ENCODE assay signal across 28 mouse cellular contexts in genomic region chr8:122362271-122362670, GRCm38 (mm10). TPM values are rescaled to one million over a fixed set of nuclear protein-coding genes. Genes with fewer than 3 reads are reported as not detected.
A peak's percentile ranks its signal among the peaks of the same experiment; 100 is the strongest.
DNase-seq lines count a peak whose midpoint lies in the region; ATAC-seq and TF ChIP-seq lines count a peak whose summit lies in the region.
"Had no signal": no experiment of that assay in that cellular context is flagged by ENCODE, and none has a peak within 500 bp of the region (broad histone marks: within the 10 kb centered on the region; RNA-seq: fewer than 3 reads in every experiment).

No protein-coding gene starts in this region.

- TF ChIP-seq POLR2A in cortical plate, adult 2 months (IDR thresholded peaks at IDR 0.05; ENCODE audit: extremely low read depth, insufficient read depth, low read length) = no peak

- H3K9me3 ChIP-seq in intestine, embryonic 15.5 days = no peaks in the 10 kb centered on the region
- H3K9me3 ChIP-seq in intestine, postnatal 0 days (ENCODE audit: control insufficient read depth) = no peaks in the 10 kb centered on the region
- H3K9me3 ChIP-seq in limb, embryonic 13.5 days = no peaks in the 10 kb centered on the region
- H3K9me3 ChIP-seq: heart, embryonic 15.5 days; hindbrain, embryonic 15.5 days; kidney, embryonic 15.5 days; neural tube, embryonic 15.5 days had no signal

- no peaks in the 10 kb centered on the region; the same call in 1 of the 2 replicates for H3K4me1 ChIP-seq in intestine, embryonic 15.5 days (replicated peaks)
- no peaks in the 10 kb centered on the region for H3K4me1 ChIP-seq in intestine, postnatal 0 days (replicated peaks; ENCODE audit: control insufficient read depth, insufficient read depth, low read length)
- H3K4me1 ChIP-seq in cortical plate, adult 2 months (ENCODE audit: control insufficient read depth, insufficient read depth, low read length) = peaks cover 1% of the 10 kb centered on the region
- peaks cover 11% of the 10 kb centered on the region for H3K4me1 ChIP-seq in limb, embryonic 13.5 days
- H3K4me1 ChIP-seq: heart, embryonic 15.5 days; hindbrain, embryonic 15.5 days; kidney, embryonic 15.5 days; neural tube, embryonic 15.5 days had no signal

- H3K9ac ChIP-seq in intestine, embryonic 15.5 days = no peak overlapping the region
- H3K9ac ChIP-seq in intestine, postnatal 0 days (ENCODE audit: low read depth, low read length) = no peak overlapping the region
- H3K9ac ChIP-seq in limb, embryonic 13.5 days = no peak overlapping the region
- H3K9ac ChIP-seq: heart, embryonic 15.5 days; hindbrain, embryonic 15.5 days; kidney, embryonic 15.5 days; liver, embryonic 14.5 days; lung, embryonic 14.5 days; neural tube, embryonic 15.5 days had no signal

- TF ChIP-seq CTCF in intestine, postnatal 0 days (IDR thresholded peaks at IDR 0.05; ENCODE audit: low read depth) = no peak
- no peak for TF ChIP-seq CTCF in cortical plate, adult 2 months (IDR thresholded peaks at IDR 0.05; ENCODE audit: extremely low read depth, insufficient read depth, low read length)

- no peaks in the 10 kb centered on the region for H3K36me3 ChIP-seq in intestine, embryonic 15.5 days
- H3K36me3 ChIP-seq in intestine, postnatal 0 days (ENCODE audit: control insufficient read depth, insufficient read depth) = no peaks in the 10 kb centered on the region
- no peaks in the 10 kb centered on the region for H3K36me3 ChIP-seq in limb, embryonic 13.5 days
- H3K36me3 ChIP-seq: heart, embryonic 15.5 days; hindbrain, embryonic 15.5 days; kidney, embryonic 15.5 days; neural tube, embryonic 15.5 days had no signal

- H3K27me3 ChIP-seq in intestine, embryonic 15.5 days (replicated peaks) = peaks cover under 1% of the 10 kb centered on the region; the same call in 1 of the 2 replicates
- no peaks in the 10 kb centered on the region for H3K27me3 ChIP-seq in intestine, postnatal 0 days (replicated peaks; ENCODE audit: control insufficient read depth, insufficient read depth, low read length)
- peaks cover 22% of the 10 kb centered on the region for H3K27me3 ChIP-seq in limb, embryonic 13.5 days

- peak; percentile 49 for ATAC-seq in intestine, embryonic 15.5 days
- no peak for ATAC-seq in intestine, postnatal 0 days
- peak; percentile 75 for ATAC-seq in limb, embryonic 13.5 days (ENCODE audit: low FRiP score, low read depth)
- no peak for ATAC-seq in erythroid progenitor cell, adult 5-6 weeks (replicated peaks; ENCODE audit: low FRiP score, poor library complexity, severe bottlenecking)
- ATAC-seq: activated CD4-positive, CD25-positive, alpha-beta regulatory T cell, adult 4 months; forebrain, embryonic 14.5 days had no signal

- no peak overlapping the region for H3K27ac ChIP-seq in intestine, embryonic 15.5 days
- no peak overlapping the region for H3K27ac ChIP-seq in intestine, postnatal 0 days (ENCODE audit: low read depth, low read length)
- no peak overlapping the region for H3K27ac ChIP-seq in cortical plate, adult 2 months (ENCODE audit: insufficient read depth, low read length)
- H3K27ac ChIP-seq in limb, embryonic 13.5 days = no peak overlapping the region
- H3K27ac ChIP-seq: heart, embryonic 15.5 days; hindbrain, embryonic 15.5 days; kidney, embryonic 15.5 days; liver, embryonic 14.5 days; neural tube, embryonic 15.5 days had no signal

- peak; percentile 43 for DNase-seq in MN1 (ENCODE audit: low spot score)
- DNase-seq in embryo, embryonic 10 days (ENCODE audit: low spot score) = no peak
- DNase-seq in urinary bladder, postnatal 10 days (ENCODE audit: low spot score) = no peak
- DNase-seq: adrenal gland, postnatal 10 days; cerebellum, adult 8-10 months; cerebellum, postnatal 36 days; gastrocnemius, postnatal 25 days; heart, adult 18-20 months; heart, postnatal 36 days; kidney, adult 11 months; kidney, postnatal 4 days; lung, embryonic 14.5 days had no signal

- H3K4me2 ChIP-seq in intestine, embryonic 15.5 days (replicated peaks) = no peak overlapping the region
- H3K4me2 ChIP-seq in intestine, postnatal 0 days (replicated peaks; ENCODE audit: low read depth) = no peak overlapping the region
- peak overlapping the region; percentile 21; the same call in 1 of the 2 replicates for H3K4me2 ChIP-seq in limb, embryonic 13.5 days (replicated peaks)
- H3K4me2 ChIP-seq: heart, embryonic 15.5 days; hindbrain, embryonic 15.5 days; kidney, embryonic 15.5 days; lung, embryonic 14.5 days; neural tube, embryonic 15.5 days had no signal

- no peak overlapping the region for H3K4me3 ChIP-seq in intestine, embryonic 15.5 days (replicated peaks)
- no peak overlapping the region for H3K4me3 ChIP-seq in intestine, postnatal 0 days (ENCODE audit: low read depth, low read length)
- H3K4me3 ChIP-seq in cortical plate, adult 2 months (ENCODE audit: insufficient read depth, low read length) = peak overlapping the region; percentile 14
- no peak overlapping the region for H3K4me3 ChIP-seq in limb, embryonic 13.5 days
- H3K4me3 ChIP-seq: heart, embryonic 15.5 days; hindbrain, embryonic 15.5 days; kidney, embryonic 15.5 days; neural tube, embryonic 15.5 days had no signal

- WGBS in intestine, embryonic 15.5 days = 31% methylated on average over 5 of the region's 5 CpGs
- WGBS in intestine, postnatal 0 days = 35% methylated on average over 5 of the region's 5 CpGs
- WGBS in limb, embryonic 13.5 days = 19% methylated on average over 5 of the region's 5 CpGs

RNA-seq across cellular contexts. Expression of gene Trhr2, which starts 1.7 kb away (rescaled TPM):
- not detected in 2 replicates for polyA plus RNA-seq in intestine, embryonic 15.5 days (2015; fragmentation: Nextera tagmentation; extraction: Ambion mirVana)
- polyA plus RNA-seq in intestine, postnatal 0 days (2015; fragmentation: Nextera tagmentation; extraction: Ambion mirVana) = not detected in 2 replicates
- 4.0 and 5.5 TPM in 2 replicates for polyA plus RNA-seq in cortical plate, adult 2 months (2012; rRNA removed)
- polyA plus RNA-seq in limb, embryonic 13.5 days (2015; fragmentation: Nextera tagmentation; extraction: Ambion mirVana) = 0.14 and 0.38 TPM in 2 replicates
- not detected in 2 replicates for total RNA-seq in erythroid progenitor cell, adult 5-6 weeks (2015; ENCODE audit: low replicate concordance)
- total RNA-seq in erythroid progenitor cell, adult 5-6 weeks (2017; ENCODE audit: low replicate concordance) = not detected in 2 replicates
- total RNA-seq: adrenal gland, postnatal 10 days; ES-E14; gastrocnemius, postnatal 25 days; heart, adult 18-20 months; heart, postnatal 36 days had no signal
- polyA plus RNA-seq: activated CD4-positive, CD25-positive, alpha-beta regulatory T cell, adult 4 months; forebrain, embryonic 14.5 days; heart, embryonic 15.5 days; kidney, embryonic 15.5 days; limb, embryonic 11.5 days; liver, embryonic 14.5 days; lung, embryonic 14.5 days; thymus, postnatal 0 days had no signal

RNA-seq across cellular contexts. Expression of gene Zc3h18, which starts 14.1 kb away (rescaled TPM):
- 53.9 and 54.0 TPM in 2 replicates for polyA plus RNA-seq in intestine, embryonic 15.5 days (2015; fragmentation: Nextera tagmentation; extraction: Ambion mirVana)
- polyA plus RNA-seq in intestine, postnatal 0 days (2015; fragmentation: Nextera tagmentation; extraction: Ambion mirVana) = 24.0 and 26.1 TPM in 2 replicates
- polyA plus RNA-seq in cortical plate, adult 2 months (2012; rRNA removed) = 33.0 and 33.6 TPM in 2 replicates
- 59.2 and 59.9 TPM in 2 replicates for polyA plus RNA-seq in limb, embryonic 13.5 days (2015; fragmentation: Nextera tagmentation; extraction: Ambion mirVana)
- total RNA-seq in erythroid progenitor cell, adult 5-6 weeks (2015; ENCODE audit: low replicate concordance) = 32.3 and 32.8 TPM in 2 replicates
- 57.9 and 58.0 TPM in 2 replicates for total RNA-seq in erythroid progenitor cell, adult 5-6 weeks (2017; ENCODE audit: low replicate concordance)

RNA-seq across cellular contexts. Expression of gene Il17c, which starts 59.5 kb away (rescaled TPM):
- not detected in 2 replicates for polyA plus RNA-seq in intestine, embryonic 15.5 days (2015; fragmentation: Nextera tagmentation; extraction: Ambion mirVana)
- polyA plus RNA-seq in intestine, postnatal 0 days (2015; fragmentation: Nextera tagmentation; extraction: Ambion mirVana) = not detected in 2 replicates
- polyA plus RNA-seq in cortical plate, adult 2 months (2012; rRNA removed) = 0.21 and 0.36 TPM in 2 replicates
- not detected in 2 replicates for polyA plus RNA-seq in limb, embryonic 13.5 days (2015; fragmentation: Nextera tagmentation; extraction: Ambion mirVana)
- total RNA-seq in erythroid progenitor cell, adult 5-6 weeks (2015; ENCODE audit: low replicate concordance) = not detected in 2 replicates
- total RNA-seq in erythroid progenitor cell, adult 5-6 weeks (2017; ENCODE audit: low replicate concordance) = not detected in 2 replicates
- total RNA-seq: adrenal gland, postnatal 10 days; ES-E14; gastrocnemius, postnatal 25 days; heart, adult 18-20 months; heart, postnatal 36 days; left cerebral cortex, adult 8-10 months had no signal
- polyA plus RNA-seq: activated CD4-positive, CD25-positive, alpha-beta regulatory T cell, adult 4 months; forebrain, embryonic 14.5 days; heart, embryonic 15.5 days; hindbrain, embryonic 15.5 days; kidney, embryonic 15.5 days; limb, embryonic 11.5 days; liver, embryonic 14.5 days; lung, embryonic 14.5 days; neural tube, embryonic 15.5 days had no signal

Comparison
In these comparisons a context has a peak if more than half of its experiments do, and no peak if none do; other contexts are left out.
1. ATAC-seq: peak in intestine, embryonic 15.5 days (single experiment) and limb, embryonic 13.5 days (single experiment); none in intestine, postnatal 0 days (single experiment) and erythroid progenitor cell, adult 5-6 weeks (single experiment).